Mouse (Mus musculus) lung, postnatal 14 days (tissue): ENCODE data around the gene S100a16.

Experiments
- DNase-seq: peaks from one replicate; pipeline ENCODE4 v3.0.0; 2021

Gene S100a16

DNA sequence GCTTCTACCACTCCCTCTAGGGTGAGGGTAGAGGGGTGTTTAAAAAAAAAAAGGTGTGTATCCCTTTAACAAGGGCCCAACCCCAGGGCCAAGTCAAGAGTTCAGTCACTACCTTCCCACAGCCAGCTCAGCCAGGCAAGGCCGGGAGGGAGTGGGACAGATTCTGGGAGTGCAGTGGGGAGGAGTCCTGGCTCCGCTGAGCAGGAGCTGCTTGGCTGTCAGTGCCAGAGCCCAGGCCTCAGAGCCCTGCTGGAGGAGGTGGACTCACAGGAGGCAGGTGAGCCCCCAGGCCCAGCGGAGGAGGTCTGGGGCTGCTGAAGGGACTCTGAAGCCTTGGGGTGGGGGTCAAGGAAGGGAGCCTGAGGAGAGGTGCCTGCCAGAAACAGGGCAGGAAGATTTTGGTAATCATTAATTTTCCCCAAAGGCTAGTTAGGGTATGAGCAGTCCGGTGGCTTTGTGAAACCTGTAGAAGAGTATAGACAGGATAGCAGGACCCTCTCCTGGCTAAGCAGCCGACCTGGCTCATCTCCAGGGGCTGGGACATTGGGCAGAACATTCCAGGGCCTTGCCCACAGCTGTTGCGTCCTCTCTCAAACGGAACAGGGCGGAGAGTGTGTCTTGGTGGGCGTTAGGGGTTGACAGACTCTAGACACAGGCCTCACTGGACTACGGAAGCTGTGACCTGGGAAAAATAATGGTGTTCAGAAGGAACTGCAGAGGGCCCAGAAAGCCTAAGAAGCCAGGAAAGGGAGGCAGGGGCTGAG, at the start of gene S100a16:
S100a16 (plus strand) TSS at position 114 of the 764 bp plus-strand sequence.
- peak; percentile 72 for DNase-seq

DNA sequence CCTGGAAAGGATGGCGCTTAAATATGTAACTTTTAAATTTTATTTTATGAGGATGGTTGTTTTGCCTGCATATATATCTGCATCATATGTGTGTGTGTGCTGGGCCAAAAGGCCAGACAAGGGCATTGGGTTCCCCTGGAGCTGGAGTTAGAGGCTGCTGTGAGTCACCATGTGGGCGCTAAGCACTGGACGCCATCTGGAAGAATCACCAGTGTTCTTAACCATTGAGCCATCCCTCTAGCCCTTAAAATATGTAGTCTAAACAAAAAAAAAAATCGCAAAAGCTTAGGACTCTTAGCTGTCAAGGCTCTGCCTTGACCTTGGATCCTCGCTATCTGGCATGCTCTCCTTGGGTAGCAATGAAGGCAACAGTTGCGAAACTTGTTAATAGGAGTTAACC, 48.5 kb upstream of the S100a16 start:
- no peak for DNase-seq

DNA sequence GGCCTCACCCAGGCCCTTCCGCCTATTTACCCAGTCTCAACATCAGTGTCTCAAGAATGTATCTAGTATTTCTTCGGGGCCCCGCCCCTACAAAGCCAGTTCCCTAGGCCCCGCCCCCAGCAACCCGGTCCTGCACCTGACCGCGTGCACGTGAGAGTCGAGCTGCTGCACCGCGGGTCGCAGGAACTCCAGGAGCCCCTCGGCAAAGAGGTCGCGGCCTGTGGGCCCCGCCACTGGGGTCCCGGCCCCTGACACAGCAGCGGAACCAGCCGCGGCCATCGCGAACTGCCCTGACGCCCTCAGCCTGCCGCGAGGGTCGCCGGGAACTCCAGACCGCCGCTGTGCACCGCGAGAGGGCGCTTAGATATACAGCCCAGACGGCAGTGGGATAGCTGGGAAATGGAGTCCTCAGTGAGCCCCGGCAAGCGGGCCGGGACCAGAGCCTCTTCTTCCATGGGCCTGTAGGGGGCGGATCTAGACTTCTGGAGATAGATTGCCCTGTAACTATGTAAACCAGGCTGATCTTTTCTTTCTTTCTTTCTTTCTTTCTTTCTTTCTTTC, 46.3 kb upstream of the S100a16 start, which contains the start of gene Snapin:
Snapin (minus strand) TSS at position 338 of the 561 bp plus-strand sequence.
- peak; percentile 97 for DNase-seq

DNA sequence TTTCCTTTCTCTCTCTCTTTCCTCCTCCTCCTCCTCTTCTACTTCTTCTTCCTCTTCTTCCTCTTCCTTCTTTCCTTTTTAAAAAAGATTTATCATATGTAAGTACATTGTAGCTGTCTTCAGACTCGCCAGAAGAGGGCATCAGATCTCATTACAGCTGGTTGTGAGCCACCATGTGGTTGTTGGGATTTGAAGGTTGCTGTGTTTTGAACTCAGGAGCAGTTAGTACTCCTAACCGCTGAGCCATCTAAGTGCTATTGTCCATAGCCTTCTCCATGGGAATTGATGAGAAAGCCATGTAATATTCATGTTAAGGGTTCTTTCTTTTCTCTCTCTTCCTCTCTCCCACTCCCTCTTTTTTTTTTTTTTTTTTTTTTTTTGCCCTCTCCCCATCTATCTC, 45.7 kb upstream of the S100a16 start:
- peak; percentile 45 for DNase-seq

DNA sequence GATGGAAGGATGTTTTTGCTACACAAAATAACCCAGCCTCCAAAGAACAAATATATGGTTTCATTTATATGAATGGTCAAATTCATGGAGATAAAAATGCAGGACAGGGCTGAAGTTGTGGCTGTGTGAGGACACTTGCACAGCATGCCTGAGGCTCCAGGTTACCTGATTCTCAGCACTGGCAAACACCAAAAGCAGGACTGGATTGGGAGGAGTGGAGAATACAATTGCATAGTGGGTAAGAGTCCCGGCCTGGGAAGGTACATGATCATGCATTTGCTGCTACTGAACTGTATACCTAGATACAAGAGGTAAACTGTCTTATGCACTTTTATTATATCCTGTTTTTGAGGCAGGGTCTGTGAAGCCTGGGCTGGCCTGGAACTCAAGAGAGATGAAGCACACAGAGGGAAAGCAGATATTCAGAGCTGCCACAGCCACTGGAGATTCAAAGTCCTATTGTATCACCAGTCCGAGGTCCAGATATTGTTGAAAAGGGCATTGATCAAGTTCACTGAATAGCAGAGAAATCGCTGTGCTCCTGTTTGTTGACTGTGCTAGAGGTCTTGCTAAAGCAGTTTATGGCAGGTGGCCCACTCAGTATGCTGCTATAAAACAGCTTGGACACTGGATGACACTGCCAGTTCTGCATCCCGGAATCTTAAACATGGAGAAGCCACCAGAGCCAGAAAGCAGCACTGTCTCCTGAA, 43.1 kb upstream of the S100a16 start:
- DNase-seq: no peak

DNA sequence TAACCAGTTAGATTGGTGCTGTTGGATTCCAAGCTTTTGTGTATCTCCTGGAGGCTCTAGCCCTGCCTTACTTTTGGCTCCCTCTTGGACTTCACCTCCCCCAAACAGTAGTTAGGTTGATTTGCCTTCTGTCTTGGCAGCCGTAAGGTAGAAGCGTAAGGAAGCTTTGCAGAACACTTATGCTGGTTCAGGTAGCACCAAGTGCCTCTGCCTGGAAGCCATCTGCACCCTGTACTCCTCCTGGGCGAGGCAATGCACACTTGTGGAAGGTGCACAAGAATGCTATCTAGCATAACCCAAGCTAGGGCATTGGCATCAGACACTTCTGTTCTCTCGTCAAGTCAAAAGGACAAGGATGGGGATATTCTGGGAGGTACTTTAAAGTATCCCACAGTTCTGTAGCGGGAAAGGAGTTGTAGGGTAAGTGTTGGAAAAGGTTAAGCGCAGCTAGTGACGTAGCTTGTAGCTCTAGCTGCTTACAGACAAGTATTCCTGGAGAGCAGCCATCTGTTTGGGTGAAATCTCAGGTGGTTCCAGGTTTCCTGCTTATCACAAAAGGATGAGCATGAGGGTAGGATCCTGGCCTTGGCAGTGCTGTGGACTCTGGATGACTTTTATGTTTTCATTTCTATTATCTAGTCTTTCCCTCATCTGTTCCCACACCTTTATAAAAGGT, 41.1 kb upstream of the S100a16 start:
- DNase-seq: no peak

DNA sequence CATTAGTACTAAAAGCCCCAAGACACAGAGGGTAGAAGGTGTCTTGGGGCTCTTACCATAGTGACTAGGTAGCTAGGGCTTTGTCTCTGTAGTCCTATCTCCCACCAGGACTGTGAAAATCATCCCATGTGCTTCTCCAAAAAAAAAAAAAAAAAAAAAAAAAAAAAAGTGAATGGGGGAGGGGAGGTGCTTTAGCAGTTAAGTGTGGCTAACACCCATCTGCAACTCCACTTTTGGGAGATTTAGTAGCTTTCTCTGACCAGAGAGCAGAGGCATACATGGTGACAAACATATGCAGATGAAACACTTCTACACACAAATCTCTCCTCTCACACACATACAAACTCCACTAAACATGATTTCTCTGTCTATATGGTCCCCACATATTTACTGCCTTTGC, 39.5 kb upstream of the S100a16 start:
- DNase-seq: no peak

DNA sequence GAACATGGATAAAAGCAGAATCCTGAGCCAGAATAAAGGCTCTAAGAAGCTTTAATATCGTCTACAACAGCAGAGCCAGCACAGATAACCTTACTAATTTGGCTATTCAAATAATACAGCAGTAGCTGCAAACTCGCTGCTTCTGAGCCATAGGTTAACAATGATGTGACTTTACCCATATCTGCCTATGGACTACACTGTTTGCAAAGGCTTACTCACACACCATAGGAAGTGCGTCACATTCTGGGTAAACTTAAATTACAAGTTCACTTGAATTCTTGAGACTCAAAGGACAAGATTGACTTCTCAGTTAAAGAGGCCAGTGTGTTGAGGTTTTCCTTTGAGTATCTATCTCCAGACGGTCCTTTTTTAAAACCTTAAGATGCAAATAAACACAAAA, 33.6 kb upstream of the S100a16 start:
- no peak for DNase-seq

DNA sequence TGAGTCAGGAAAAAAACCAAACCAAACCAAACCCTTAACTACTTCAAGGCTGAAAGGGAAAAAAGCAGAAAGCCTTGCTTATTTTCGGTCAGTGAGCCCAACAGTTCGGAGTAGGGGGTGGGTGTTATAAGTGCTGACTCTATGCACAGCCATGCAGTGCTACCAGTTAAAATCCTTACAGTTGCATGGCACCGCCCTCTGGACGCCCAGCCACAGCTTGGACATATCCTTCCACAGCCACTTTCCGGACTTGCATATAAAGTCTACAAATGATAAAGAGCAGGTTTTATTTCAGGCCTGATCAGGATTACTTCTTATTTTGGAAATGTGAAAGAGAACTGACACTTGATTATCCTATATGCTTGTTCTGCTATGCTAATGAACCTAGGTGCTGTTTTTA, 31.8 kb upstream of the S100a16 start:
- no peak for DNase-seq

DNA sequence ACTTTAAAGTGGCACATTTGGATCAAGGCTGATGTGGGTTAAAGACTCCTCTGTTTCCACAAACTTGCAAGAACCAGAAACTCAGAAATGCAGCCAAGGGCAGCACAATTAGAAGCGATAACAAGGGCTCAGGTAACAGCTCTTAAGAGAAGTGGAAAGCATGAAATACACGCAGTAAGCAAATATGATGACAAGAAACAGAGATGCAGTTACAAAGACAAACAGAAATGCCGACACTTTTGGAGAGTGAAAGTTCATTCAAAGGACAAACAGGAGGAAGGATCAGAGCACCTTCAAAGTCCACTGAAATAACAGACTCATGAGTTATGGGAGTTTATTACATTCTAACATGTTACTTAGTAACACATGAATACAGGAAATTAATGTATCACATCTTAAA, 30.7 kb upstream of the S100a16 start:
- DNase-seq: no peak

DNA sequence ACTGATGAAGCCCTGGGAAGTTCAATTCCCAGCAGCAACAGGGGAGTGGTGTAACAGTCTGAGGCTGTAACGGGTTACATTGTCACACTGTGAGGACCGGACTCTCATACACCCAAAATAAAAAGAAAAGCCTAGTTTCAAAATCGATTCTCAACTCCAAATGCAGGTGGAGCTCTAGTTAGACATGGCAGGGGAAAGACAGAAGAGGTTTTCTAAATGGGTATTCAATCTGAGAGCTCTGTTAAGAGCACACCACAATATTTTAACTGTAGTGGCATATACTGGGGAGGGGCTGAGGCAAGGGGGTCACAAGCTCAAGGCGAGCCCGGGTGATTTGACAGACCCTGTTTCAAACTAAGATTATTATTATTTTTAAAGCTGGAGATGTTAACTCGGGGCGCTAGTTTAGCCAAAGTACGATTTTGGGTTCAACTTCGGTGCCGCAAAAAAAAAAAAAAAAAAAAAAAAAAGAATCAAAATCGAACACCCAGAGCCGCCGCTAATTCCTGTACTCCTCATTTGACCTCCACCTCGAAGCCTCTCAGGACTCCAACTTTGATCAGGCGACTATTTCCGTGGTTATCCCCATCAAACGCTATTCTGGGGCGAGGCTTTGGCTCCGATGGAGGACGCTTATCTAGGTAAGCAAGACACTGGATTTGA, 28.6 kb upstream of the S100a16 start:
- DNase-seq: no peak

DNA sequence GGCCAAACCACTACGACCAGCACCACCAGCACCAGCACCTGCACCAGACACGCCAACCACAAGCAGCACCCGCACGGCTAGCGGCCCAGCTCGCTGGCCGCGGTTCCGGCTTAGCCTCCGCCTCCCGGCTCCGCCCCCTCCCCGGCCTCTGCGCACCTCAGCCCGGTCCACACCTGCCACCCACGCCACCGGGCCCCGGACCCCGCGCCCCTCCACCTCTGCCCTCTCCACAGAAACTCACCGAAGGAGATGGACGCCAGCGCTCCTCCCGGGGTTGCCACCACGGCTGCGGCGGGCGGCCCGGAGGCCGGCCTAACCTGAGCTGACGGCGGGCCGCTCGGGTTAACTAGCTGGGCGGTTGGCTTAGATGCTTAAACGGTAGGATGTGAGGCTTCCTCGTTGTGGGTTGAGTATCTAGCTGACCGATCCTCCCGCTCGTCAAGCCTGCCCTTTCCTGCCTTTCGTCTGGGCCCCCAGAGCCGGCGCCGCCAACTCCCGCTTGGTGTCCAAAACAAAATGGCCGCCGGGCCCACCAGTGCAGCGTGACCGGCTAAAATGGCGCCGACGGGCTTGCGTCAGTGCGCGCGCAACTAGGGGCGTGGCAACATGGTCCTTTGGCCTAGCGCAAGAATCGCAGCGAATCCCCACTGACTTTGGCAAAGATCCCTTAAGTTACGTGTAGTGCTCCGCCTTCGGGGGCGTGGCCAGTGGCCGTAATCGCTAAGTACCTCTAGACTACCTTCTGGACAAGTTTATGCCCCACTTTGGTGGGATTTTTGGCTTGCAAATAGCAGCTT, 27.9 kb upstream of the S100a16 start, which contains the start of gene Chtop:
Chtop (minus strand) TSS at position 549 of the 797 bp plus-strand sequence.
- DNase-seq: peak; percentile 100

DNA sequence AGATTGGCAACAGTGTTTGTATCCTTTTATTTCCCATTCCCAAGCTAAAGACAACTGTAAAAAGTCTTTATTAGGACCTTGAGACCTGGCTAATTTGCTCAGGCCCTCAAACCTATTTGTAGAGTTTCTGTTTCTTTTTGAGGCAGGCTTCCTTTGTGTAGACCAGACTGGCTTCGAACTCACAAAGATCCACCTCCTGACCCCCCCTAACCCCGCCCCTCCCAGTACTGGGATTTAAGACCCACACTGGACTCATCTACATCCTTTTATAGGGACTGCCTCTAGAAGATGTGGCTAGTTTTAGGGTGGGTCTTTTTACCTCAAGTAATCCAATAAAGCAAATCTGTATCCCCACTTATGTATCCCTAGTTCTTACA, 27.3 kb upstream of the S100a16 start:
- no peak for DNase-seq

DNA sequence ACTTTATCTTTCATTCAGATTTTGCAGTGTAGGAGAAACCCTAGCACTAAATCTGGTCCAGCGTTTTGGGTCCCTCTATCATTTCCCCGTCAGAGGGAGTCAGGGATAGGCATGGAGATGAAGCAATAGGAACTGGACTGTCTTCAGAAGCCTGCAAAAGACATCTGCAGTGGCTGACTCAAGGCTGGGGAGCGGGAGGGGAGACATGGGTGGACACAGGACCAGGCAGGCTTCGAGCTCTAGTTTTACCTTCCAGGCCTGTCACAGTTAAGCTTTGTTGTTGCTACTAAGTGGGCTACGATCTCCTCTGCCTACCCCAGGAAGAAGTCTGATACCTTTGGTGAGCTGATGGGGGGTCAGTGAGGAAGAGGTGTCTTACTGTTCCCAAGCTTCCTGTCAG, 24.8 kb upstream of the S100a16 start:
- DNase-seq: no peak

DNA sequence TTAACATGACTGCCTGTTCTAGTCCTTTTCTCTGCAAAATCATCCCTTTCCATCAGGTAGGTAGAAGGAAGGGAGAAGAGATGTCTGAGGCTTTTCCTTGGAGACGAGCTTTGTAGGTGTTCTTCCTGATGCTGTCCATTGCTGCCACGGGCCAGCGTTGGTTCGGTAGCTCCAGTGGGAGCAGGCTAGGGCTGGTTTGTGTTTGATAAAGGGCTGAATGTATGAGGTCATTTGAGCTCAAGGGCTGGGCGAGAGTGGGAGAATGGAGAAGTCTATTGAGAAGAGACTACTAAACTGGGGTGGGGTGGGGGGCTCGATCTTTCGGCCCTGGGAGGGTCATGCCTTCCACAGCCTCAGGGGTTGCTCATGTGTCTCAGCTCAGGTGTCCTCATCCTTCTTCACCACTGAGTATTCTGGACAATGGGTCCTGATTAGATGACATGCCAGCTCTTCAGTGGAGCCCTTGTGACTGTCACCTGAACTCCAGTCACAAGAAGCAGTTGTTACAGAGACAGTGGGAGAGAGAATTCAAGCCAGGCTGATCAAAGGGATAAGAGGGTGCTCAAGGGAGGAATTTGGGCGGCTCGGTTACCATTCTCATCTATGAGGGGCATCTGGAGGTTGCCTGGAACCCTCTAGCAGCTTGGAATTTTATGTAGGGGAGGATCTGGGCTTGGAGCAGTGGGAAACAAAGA, 24.0 kb upstream of the S100a16 start:
- DNase-seq: no peak

DNA sequence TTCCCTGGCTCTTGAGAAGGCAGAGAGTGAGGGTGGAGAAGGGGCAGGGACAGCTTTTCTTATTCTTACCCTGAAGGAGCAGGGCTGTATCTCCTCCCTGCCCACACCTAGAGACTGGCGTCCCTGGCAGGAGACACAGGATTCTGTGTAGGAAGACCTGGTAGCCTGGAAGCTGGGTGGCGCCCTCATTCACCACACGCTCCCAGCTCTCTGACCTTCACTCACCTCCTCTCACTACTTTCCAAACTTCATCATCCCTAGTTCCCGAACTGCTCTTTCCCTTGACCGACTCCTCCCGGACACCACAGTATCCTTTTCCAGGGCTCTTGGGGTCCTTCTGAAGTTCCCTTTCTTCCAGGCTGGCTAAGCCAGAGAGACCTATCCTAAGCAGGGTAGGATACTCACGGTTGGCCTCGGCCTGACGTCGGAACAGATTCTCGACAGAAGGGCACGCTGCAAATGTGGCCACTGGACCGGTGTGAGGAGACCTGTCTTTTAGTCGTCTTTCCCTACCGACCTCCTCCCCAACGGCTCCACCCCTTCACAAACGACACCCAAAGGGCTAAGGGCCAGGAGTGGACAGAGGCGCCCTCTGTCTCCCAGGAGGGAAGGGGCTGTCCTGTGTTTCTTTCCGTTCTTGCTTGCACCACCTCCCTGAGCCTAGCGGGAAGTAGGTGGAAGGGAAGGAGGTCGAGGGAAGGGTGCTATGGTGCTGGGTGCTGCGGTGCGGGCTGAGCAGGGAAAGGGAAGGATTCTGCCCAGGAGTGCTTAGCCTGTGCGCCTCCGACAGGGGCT, 23.1 kb upstream of the S100a16 start, which contains the start of the genes S100a1 and S100a13:
S100a1 (minus strand) TSS at position 597 of the 795 bp plus-strand sequence.
S100a13 (plus strand) TSS at position 640 of the 795 bp plus-strand sequence.
- peak; percentile 79 for DNase-seq

DNA sequence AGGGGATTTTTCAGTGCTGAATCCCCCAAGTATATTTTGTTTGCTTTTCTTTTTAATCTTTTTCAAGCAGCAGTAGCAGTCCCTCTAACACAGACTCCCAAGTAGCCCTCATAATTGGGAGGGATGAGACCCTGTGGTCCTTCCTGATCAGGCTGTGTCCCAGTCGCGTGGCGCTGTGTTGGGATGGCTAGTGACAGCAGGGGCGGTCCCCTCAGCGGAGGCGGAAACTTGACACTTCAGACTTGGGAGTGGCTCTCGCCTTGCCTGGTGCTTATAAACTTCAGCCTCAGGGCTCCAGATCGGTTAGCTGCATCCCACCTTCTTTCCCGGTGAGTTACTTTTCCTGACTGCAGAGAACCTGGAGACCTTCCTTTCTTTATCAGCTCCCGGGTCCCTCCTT, 22.4 kb upstream of the S100a16 start:
- peak; percentile 81 for DNase-seq

DNA sequence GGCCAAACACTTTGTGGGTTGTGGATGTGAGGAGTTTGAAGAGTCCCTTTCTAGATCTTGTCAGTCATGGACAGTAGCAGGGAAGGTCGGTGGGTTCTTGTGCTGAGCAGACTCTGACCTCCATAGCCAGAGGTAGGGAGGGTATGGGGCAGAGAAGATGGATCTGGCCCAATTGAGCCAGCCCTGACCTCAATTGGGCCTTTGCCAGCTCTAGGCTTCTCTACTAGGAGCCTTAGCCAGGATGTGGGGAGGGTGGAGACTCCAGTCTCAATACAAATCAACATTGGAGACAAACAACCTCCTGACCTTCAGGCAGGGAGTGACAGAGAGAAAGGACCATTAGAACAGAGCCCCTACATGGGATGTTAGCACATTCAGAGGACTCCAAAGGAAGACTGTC, 21.8 kb upstream of the S100a16 start:
- peak; percentile 68 for DNase-seq

DNA sequence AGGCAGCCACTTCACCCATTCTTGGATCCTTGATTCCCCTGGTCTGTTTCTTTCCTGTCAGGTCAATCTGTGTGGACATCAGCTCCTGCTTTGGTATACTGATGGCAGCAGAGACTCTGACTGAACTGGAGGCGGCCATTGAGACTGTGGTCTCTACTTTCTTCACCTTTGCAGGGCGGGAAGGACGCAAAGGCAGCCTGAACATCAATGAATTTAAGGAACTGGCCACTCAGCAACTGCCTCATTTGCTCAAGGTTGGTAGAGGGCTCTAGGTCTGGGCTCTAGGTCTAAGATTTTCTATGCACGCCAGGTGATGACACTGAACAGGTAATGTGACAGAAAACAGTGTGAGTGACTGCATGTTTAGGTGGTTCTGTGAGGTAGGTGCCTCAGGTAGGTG, 21.3 kb upstream of the S100a16 start:
- DNase-seq: no peak

DNA sequence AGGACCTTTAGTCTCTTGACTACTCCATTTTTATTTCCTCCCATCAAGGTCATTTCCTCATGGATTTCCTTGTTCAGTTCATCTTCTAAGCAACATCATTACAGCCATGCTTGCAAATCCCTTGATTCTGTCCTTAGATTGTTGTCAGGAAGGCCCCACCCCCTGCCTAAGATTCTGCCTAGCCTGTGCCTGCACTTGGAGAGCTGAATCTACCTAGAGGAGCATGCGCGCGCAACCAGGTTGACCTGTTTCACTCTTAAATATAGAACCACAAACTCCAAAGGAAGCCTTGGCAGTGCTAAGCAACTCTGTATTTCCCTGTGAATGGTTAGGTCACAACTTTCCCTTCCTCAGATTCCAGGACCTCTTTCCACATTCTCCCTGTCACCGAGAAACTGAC, 19.3 kb upstream of the S100a16 start:
- DNase-seq: no peak
